Mouse (Mus musculus): ENCODE data around the gene Plekhh2.

Plekhh2 gene

DNA sequence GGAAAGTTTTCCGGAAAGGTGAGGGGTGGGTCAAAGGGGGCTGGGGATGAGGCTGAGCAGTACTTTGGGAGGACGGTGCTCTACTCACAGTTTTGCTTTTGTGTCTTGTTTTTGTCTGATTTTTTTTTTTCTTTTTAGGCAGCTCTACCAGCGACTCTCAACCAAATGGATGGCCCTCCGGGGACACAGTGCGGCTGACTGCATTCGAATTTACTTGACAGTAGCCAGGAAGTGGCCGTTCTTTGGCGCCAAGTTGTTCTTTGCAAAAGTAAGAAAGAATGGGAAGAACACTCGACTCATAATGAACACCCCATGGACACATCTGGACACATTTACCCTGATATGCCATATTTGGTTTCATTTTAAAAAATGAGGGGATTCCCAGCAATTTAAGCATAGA lies 99.8 kb downstream of the Plekhh2 start:
- peak; percentile 66 to 71 for DNase-seq

DNA sequence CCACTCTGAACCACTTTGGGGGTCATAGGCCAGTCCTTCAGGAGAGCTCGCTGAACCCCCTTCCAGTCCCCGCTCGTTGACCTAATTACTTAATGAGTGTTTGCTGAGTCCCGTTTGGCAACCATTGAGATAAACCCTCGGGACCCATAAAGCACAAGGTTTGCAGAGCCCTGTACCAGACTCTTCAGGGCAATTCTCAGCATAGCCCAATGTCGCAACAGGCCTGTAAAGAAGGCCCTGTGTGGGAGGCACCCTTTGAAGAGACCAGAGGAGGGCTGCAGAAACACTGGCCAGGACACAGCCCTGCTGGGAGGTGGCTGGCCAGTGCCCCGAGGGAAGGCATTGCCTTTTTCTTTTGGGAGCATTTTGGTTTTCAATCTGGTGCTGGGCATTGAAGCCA lies 100.3 kb downstream of the Plekhh2 start:
- peak in 1 of 2 experiments; percentile 33 for DNase-seq

DNA sequence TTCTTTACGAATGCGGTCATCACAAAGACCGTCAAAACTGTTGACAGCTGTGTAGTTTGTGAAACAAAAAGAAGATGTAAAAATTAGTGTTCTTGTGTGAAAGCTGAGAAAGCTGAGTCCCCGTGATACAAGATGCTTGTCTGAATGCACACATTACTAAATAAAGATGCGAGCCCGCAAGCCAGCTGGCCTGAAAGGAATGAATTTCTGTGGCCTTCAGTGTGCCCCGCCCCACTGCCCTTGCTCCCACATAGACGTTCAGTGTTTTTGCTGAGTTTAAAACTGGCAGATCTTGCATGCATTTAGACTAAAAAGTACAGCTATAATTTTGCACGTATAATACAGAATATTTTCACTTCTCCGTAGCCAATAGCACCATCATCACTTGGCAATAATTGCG lies 104.1 kb downstream of the Plekhh2 start:
- no peak for DNase-seq

DNA sequence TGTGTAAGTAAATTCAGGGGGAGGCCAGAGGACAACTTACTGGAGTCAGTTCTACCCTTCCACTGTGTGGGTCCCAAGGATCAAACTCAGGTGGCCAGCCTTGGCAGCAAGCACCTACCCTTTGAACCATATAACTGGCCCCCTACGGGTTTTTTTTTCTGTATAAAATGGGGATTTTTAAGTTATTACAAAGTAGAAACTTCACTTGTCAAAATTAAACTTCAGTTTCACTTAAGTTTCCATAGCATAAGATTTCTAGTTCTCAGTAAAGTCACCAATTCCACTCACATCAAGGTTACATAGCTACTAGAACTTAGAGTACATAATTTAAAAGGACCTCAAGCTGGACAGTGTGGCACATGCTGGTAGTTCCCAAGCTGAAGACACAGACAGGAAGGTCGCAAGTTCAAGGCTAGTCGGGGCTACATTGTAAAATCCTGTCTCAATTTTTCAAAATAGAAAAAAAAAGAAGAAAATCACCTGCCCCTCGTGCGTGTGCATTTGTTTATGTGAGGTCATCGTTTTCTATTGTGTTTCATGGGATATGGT lies 104.9 kb downstream of the Plekhh2 start:
- DNase-seq, result no peak

DNA sequence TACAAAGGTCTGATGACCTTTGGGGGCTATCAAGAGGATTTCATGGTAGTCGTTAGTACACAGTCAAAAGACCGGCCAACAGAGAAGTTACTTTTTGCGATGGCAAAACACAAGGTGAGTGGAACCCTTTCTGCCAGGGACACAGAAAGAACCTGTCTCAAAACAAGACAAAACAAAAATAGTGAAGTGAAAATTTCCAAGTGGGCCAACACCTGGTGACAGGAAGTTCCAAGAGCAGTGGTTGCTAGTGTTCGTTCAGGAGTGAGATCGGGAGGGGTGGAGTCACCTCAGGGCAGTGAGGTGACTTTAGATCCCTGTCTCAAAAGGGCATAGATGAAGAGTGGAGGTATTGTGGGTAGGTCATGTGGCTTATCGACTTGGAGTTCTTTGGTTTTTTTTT lies 106.3 kb downstream of the Plekhh2 start:
- DNase-seq, result no peak

DNA sequence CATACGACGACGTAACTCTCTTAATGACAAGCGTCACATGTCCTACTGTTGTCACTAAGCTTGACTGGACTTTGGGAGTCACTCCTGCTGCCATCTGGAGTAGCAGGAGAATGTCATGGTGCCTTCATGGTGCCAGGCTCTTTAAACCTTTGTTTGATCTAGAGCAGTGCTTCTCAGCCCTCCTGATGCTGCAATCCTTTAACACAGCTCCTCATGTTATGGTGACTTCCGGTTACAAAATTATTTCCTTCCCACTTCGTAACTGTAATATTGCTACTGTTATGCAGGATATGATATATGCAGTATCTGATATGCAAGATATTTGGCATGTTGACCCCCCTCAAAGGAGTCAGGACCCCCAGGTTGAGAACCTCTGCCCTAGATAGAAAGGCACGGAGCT lies 107.4 kb downstream of the Plekhh2 start:
- DNase-seq, result no peak

DNA sequence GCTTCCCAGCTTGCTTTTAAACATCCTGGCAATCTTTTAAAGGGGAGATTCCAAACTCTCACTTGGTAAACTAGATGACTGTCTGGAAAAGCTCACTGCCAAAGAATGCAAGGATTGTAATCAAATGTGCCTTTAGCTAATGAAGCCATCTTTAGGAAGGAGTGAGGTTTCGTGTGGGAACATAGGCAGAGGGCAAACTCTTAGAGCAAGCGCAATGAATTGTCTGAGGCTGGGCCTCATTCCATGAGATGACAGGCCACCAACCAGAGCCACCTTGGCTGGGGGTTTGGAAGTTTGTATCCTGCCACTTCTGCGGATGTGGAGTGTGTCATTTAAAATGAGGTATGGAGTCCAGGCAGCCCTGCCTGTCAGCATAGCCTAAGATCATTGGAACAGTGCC lies 108.4 kb downstream of the Plekhh2 start:
- peak in 1 of 2 experiments; percentile 44 for DNase-seq

DNA sequence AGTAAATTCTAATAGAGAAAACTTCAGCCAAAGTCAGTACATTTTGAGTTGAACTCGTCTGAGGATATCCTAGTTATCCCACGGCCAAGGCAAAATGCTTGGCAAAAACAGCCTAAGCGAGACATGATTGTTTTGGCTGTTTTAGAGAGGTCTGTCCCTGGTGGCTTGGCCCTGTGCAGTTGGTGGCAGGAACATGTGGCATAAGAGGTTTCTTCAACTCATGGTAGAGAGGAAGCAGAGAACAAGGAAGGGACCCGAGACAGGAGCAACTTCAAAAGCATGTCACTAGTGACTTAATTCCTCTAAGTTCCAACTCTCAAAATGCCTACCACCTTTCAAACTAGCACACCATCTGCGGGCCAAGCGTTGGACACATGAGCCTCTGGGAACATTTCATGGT lies 108.9 kb downstream of the Plekhh2 start:
- no peak for DNase-seq

DNA sequence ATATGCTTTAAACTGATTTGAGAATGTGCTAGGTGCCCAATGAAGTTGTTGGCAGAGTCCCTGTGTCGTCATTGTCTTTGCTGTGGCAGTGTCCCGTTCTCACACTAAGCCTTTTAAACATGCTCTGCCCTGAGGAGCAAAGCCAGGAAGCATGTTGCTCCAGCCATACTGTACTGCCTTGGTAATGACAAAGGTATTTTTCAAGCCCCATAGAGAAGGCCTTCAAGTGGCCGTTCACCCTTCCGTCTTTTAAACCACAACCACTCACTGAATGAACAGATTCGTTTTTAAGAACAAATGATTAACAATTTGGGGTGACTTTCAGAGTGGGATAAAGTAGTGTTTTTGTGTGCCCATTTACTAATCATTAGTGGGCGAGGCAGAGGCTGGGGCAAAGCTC lies 109.5 kb downstream of the Plekhh2 start:
- no peak for DNase-seq

DNA sequence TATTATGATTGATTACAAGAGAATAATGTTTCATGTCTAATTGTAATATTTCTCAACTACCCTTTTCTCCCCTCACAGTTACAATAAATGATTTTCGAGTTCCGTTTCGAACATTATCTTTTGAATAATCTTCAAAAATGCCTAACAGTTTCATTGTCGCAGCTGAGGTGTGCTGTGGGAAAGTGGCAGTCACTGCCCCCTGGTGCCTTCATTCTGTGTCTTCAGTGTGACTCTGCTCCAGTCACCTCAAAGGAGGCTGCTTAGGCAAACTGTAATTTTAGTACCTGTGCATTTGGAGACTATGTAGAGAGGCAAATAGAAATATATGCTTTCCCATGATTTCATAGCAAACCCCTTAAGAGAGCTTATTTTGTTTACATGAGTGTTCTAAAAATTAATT lies 110.3 kb downstream of the Plekhh2 start:
- DNase-seq, result no peak

DNA sequence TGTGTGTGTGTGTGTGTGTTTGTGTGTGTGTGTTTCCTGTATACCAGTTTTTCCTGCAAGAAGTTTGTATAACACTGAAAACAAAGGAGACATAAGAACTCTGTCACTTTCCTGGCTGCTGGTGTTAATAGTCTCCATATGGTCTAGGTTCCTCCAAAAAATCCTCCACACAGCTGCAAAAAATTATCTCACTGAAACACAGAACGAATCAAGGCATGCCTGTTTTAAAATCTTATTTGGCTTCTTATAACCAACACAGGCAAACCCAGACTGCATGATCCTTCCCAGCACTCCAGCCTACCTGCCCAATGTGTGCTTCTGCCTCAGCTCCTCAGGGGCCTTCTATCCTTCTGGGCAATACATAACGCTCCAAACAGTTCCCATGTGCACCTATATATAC lies 111.2 kb downstream of the Plekhh2 start:
- no peak for DNase-seq

DNA sequence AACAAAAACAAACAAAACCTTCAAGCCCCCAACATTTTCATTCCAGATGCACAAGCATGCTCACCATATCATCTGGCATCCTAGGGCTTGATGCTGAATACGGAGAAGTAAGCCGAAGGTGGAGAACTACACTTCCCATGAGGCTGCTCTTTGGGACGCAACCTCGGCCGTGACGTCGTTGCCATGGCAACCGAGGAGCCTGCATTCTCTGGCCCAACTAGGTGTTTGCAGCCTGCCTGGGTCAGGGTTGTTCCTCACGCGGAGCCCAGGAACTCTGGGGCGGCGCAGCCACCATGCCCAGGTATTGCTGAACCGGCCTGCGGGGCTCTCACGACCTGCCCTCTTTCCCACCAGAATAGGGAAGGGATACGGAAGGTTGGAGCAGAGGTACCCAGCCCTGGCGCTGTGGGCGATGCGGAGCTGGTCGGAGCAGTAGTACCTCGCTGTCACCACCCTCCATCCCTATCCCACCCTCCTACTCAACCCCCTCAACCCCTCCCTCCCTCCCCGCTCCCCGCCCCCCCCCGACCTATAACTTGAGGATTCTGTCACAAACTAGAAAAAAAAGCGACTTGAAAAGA lies 114.7 kb downstream of the Plekhh2 start, which contains the start of gene Dync2li1:
Gene Dync2li1, plus strand, starts transcription at position 221 of the 581 bp plus-strand sequence.
- peak; percentile 93 to 96 for DNase-seq

DNA sequence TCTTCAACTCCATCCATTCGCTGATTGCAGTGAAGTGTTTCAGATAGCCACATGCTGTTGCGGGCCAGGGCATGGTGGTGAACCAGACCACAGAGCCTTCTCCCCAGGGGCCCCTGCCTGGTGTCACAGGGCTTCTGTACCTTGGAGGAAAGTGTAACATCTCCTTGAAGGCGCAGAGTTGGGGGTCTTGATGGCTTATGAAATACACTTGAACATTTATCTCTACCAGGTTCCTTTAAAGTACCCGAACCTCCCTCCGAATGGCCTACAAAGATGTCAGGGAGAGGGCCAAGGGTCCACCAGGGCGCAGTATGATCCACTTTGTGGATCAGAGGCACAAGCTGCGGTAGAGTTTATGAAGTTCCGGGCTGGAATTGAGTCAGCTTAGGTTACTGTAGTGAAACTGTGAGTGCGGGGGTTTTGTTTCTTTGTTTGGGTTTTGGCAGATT lies 115.2 kb downstream of the Plekhh2 start:
- DNase-seq, result peak; percentile 41 to 57

DNA sequence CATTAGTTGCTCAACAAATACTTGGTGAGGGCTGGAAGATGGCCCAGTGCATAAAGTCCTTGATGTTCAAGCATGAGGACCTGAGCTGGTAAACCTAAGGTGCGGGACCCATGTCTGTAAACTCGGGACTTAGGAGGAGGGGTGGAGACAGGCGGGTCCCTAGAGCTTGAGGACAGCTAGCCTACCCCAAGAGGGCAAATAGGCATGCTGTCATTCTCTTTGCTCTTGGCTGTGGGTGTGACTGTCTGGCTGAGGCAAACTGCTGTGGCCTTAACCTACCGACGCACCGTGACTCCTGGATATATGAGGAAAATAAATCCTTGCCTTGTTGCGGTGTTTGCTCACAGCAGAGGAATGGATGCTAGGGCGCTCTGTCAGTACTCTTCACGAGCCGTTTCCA lies 116.0 kb downstream of the Plekhh2 start:
- DNase-seq, result no peak

DNA sequence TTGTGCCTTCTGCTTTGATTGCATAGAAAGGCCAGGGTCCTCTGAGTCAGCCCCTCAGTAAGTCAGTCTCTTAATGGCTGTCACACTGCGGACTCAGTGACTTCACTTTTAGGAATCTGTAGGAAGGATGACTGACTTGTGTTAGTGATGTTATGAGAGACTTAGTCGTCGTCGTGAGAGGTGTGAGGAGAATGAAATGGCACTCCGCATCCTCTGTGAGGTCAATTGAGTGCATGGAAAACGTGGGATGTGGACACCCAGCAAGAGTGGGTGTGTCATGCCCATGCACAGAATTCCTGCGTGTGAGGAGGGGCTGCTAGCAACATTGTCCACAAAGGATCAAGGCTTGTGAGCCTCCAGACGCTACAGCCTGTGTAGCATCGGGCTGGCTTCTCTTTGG lies 116.9 kb downstream of the Plekhh2 start:
- DNase-seq, result no peak

DNA sequence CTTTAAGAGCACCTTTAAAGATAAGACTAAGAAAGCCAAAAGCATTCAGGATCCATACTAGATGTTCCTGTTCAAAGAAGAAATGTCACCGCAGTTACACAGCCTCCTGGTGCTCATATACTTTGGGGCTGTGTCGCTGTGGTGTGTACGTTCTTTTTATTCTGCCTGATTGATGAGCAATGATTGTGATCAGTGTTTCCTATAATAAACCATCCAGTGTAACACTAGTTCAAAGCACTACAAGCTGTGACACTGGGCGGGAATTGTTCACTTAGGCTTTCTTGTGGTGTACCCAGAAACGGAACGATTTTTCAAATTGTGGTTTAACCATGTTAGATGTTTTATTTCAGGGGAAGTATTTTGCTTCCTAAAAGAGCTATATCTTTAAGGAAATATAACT lies 120.1 kb downstream of the Plekhh2 start:
- DNase-seq, result no peak

DNA sequence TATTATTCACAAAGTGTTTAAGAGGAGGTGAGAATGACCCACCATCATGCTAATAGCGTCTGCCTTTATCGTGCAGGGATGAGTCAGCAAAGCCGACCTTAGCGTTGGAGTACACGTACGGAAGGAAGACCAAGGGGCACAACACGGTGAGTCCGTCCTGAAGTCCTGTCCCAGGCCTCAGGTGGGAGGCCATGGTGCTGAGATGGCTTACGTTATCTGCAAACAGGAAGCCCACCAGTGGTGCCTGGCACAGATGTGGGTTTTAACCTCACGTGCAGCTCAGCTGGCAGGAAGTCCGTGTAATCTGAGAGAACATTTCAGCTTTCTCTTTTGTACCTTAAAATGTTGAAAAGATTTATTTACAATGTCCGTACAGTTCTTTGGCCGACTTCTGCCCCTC lies 121.7 kb downstream of the Plekhh2 start:
- DNase-seq, result no peak

DNA sequence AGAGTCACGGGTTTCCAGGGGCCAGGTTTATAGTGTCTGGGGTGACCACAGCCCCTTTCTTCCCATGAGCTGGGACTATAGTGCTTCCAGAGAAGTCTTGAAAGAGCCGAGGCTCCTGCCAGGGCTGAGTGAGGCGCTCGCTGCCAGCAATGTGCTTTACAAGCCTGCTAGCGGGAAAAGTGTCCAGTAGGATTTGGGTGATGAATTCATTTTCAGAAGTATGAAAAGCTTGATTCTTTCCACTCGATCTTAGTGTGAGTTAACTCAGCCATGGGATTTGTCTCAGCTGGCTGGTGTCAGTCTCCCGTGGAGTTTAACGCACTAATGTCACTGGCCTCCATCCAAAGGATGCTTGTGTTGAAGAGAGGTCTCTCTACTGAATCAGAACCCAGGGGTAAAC lies 124.6 kb downstream of the Plekhh2 start:
- no peak for DNase-seq

DNA sequence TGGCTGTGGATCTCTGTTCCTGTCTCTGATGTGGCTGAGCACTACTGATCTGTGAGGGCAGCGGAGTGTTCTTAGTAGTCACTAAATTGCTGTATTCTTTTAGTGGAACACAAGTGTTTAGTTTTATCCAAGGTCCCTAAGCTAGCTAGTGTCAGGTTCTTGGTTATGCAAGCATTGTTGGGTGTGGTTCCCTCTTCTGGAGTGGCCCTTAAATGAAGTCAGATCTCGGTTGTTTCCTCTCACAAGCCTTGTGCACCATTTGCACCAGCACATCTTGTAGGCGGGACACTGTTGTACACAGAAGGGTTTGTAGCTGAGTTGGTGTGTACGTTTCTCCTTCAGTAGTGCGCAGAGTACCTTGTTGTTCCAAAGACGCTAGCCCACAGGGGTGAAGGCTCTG lies 126.3 kb downstream of the Plekhh2 start:
- DNase-seq, result no peak

DNA sequence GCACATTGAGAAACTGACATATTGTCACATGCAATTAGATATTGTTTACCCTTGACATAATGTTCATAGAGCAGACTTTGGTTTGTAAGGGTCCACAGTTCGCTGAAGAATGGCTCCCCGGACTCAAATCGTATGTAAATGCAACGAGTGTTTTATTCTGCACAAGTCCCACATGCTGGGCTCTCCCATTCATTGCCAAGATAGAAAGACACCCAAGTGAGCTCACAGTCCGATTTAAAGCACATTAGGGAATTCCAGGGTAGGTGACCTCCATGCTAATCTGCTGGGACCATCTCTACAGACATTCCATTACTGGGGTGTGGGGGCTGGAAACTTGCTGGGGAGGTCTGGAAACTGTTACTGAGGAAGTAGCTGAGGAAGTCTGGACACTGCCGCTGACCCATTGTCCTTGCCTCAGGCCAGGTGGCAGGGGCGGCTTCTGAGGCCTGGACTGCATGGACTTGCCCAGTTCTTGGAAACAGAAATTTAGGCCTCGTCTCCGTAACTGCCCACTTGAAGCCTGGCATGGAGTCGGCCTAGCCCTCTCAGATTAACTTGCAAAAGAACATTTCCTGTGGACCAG lies 128.2 kb downstream of the Plekhh2 start:
- DNase-seq, result no peak

DNA sequence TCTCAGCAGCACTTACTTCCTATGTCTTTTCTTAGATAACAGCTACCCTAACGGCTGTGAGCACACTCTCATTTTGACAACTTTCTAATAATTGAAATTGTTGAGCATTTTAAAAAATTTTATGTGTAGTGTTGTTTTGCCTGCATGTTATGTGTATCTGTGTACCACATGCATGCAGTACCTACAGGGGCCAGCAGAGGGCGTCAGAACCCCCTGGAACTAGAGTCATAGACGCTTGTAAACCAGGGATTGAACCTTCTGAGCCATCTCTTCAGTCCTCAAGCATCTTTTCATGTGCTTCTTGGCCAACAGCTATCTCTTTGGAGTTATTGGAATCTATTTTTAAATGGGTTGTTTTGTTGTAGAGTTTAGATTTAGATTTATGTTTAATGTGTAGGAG lies 130.2 kb downstream of the Plekhh2 start:
- DNase-seq, result peak; percentile 83 to 85

DNA sequence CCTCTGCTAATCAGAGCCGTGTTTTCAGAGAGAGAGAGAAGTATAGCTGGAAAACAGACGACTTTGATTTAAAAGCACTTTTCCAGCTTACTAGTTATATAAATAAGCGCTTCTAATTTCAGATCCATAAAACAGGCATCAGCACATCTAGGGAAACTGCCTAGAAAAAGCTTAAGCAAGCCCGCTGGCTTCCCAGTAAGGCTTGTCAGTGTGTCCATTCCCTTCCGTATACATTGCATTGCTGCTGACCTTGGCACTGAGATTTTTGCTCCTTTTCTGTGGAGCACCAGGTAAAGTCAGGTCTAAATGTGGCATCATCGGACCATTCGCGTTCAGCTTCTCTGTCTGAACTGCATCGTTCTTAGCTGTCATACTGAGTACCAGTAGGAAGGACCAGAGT lies 130.6 kb downstream of the Plekhh2 start:
- no peak for DNase-seq

DNA sequence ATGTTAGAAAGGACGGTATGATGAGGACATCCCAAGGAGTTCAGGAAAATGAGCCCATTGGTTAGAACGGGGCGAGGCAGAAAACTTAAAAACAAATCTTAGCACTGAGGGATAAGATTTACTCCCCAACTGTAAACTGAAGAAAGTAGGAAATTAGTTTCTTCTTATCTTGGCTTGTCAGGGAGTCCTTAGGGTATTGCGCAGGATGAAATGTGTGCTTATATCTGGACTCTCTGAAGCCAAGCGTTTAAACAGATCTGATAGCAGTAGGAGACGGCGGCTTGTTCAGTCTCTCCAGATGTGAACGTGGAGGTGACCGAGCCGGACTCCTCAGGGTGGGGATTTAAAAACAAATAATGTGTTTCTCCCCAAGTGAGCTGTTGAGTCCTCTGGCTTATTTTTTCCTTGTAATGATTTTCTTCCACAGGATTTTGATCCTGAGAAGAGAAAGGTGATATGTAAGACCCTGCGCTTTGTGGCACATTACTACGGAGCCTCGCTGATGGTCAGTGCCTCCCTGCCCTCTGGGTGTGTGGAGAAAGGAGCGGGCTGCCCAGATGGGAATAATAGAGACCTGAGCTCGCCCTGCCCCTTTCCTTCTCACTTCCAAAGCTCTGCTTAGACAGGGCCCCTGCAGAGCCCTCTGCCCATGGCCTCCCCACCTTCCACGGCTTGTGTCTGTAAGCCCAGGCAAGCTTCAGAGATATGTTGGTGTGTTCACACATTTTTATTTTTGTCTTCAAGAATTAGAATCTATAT lies 132.8 kb downstream of the Plekhh2 start:
- no peak for DNase-seq

DNA sequence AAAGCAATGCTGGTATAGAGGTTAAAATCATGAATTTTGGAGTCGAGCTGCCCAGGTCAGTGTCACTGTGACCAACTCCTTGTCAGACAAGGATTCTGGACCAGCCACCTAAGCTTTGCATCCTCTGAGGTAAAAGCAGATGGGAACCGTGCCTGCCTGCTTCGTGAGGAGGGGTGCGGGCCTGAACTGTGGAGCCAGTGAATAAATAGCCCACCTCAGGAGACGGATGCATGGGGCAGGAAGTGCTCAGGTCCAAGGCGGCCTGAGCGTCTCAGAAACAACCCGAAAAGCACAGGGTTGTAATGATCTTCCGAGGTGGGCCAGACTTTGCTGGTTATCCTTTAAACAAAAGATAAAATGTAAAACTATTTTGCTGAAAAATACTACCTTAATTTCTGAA lies 133.4 kb downstream of the Plekhh2 start:
- DNase-seq, result no peak

All from kidney, postnatal 4 days (tissue).